Mouse (Mus musculus) hindbrain, embryonic 13.5 days (tissue): ENCODE measurements around the gene Lca5. TPM values are rescaled to one million over a fixed set of nuclear protein-coding genes. Genes with fewer than 3 reads are reported as not detected.
A peak's percentile ranks its signal among the peaks of the same experiment; 100 is the strongest.

Experiments used
- ATAC-seq: fragments of 200-750 bp; cut with Nextera tagmentation; 2 replicates; pipeline ENCODE4 v1.8.0; 2017; ENCODE audit warnings: moderate TSS enrichment; ENCODE audit not compliant: low FRiP score
- H3K27ac ChIP-seq: fragments of 300-500 bp; sonication (generic); 2 replicates; pipeline ENCODE4 v1.5.1; 2015; ENCODE audit warnings: inconsistent platforms, mild to moderate bottlenecking, moderate library complexity
- H3K27me3 ChIP-seq: fragments of 300-500 bp; sonication (generic); 2 replicates; pipeline ENCODE4 v1.6.1; 2015; ENCODE audit warnings: mild to moderate bottlenecking, inconsistent platforms
- H3K36me3 ChIP-seq: fragments of 300-500 bp; sonication (generic); 2 replicates; pipeline ENCODE4 v1.6.1; 2015; ENCODE audit warnings: mild to moderate bottlenecking, inconsistent platforms
- H3K4me1 ChIP-seq: fragments of 300-500 bp; sonication (generic); replicated peaks from 2 replicates; pipeline ENCODE4 v1.6.1; 2015; ENCODE audit warnings: inconsistent platforms
- H3K4me2 ChIP-seq: fragments of 300-500 bp; sonication (generic); 2 replicates; pipeline ENCODE4 v1.6.1; 2015; ENCODE audit warnings: inconsistent platforms, mild to moderate bottlenecking, moderate library complexity
- H3K4me3 ChIP-seq: fragments of 300-500 bp; sonication (generic); 2 replicates; pipeline ENCODE4 v1.5.1; 2015; ENCODE audit warnings: mild to moderate bottlenecking, inconsistent platforms
- H3K9ac ChIP-seq: fragments of 300-500 bp; sonication (generic); 2 replicates; pipeline ENCODE4 v1.6.1; 2015; ENCODE audit warnings: mild to moderate bottlenecking, inconsistent platforms
- H3K9me3 ChIP-seq: fragments of 300-500 bp; sonication (generic); 2 replicates; pipeline ENCODE4 v1.6.1; 2016; ENCODE audit warnings: inconsistent platforms
- whole genome bisulfite sequencing: fragments of 180-500 bp; shearing (Covaris S2); methylation state at CpG from one replicate; pipeline ENCODE4 v1.1.7; 2015; 5-methylcytosine and 5-hydroxymethylcytosine counted together
- polyA plus RNA-seq: library from polyadenylated mRNA; unstranded; fragments of >200 nt; fragmentation: Nextera tagmentation; extraction: Ambion mirVana; gene quantifications from 2 replicates; pipeline ENCODE4 v1.2.1, GENCODE M21; 2015

Gene Lca5
- 16.6 and 18.0 TPM in 2 replicates for polyA plus RNA-seq

DNA sequence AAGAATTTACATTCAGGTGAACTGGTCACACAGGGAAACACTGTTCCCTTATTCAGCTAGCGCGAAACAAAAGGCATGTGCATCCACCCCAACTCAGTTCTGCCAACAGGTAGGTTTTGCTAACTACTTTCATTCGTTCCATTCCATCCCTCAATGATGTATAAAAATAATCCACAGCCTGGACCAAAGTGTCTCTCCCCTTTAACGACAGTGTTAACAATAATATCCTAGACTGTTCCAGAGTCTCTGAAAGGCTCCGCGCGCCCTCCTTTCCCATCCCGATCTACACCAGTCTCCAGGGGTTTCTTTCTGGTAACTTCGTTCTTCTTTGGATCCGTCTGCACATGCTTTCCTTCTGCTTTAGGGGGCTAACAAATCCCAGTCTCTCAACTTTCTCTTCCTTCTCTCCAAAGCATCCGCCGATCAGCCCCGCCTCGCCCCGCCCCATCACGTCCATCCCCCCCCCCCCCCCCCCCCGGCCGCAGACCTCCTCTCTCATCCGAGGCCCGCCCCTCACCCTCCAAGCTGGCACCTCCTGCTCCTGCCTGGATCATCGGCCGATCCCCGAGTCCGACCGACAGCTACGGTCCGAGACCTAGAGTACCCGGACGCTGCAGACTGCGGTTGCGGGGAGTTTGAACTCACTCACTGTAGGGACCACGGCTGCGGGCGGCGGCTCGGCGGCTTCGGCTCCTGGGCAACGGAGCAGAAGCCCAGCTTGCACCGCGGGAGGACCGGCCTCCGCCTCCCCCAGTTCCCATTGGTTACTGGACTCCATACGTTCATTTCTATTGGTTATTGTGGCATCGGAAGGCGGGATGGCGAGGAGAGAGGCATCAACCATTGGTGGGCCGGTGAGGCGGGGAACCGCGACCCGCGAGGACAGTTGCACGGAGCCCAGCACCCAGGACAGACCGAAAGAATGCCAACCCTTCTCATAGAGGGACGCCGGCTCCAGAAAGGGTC is at the start of gene Lca5:
Gene Lca5, minus strand, starts transcription at position 736 of the 966 bp plus-strand sequence.
- ATAC-seq, result peak; percentile 99

DNA sequence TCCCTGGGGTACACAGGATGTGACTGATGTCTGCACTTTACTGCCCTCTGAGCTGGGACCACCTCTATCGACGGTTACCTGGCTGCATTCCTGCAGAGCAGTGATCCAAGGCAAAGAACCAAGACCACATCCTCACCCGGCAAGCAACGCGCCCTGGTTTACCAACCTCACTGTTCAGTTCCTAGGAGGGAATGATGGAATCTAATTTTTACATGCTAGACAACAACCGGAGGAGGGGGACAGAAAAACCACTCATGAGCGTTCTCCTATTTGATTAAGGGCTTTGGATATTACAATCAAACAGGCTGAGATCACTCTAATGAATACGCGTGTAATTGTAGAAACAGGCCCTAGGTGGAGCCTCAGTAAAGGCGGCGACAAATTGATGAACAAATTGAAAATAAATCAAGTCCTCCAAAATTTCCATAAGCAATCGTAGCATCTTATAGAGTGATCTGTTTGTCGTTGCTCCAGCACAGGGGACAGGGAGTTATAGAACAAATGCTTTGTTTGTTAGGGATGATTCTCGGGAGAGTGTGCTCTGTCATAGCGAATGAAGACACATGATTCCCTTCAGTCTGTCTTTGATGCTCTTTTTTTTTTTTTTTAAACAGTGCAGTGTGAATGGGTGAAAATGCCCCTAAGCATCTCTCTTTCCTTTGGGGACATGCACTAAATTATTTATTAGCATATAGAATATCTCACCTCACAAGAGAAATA is 47.7 kb upstream of the Lca5 start:
- 0 out of 2 replicates have a peak overlapping the region, but pooled peaks have one; percentile 31 for H3K9ac ChIP-seq
- peaks cover 6% of the 10 kb centered on the region for H3K4me1 ChIP-seq
- H3K4me3 ChIP-seq, result no peak overlapping the region
- no peaks in the 10 kb centered on the region for H3K27me3 ChIP-seq
- no peaks in the 10 kb centered on the region for H3K36me3 ChIP-seq
- 45% methylated on average over 15 of the region's 15 CpGs for WGBS
- H3K4me2 ChIP-seq, result peak overlapping the region; percentile 41
- ATAC-seq, result peak; percentile 79
- no peaks in the 10 kb centered on the region for H3K9me3 ChIP-seq
- H3K27ac ChIP-seq, result peak overlapping the region; percentile 64; the same call in 1 of the 2 replicates

More for the DNA sequence above, at the start of gene Lca5:
- no peaks in the 10 kb centered on the region for H3K27me3 ChIP-seq
- peak within 1 kb of the TSS; percentile 63 for H3K9ac ChIP-seq
- H3K9me3 ChIP-seq, result no peaks in the 10 kb centered on the region
- 1% methylated on average over 53 of the region's 57 CpGs for WGBS
- H3K4me2 ChIP-seq, result peak within 1 kb of the TSS; percentile 64
- peak within 1 kb of the TSS; percentile 56 for H3K4me3 ChIP-seq
- H3K27ac ChIP-seq, result peak within 1 kb of the TSS; percentile 92
- no peaks in the 10 kb centered on the region for H3K36me3 ChIP-seq
- peaks cover 12% of the 10 kb centered on the region for H3K4me1 ChIP-seq

- Histone ChIP-seq H3K27ac (peak overlapping the region; percentile 64; the same call in 1 of the 2 replicates), H3K9ac (0 out of 2 replicates have a peak overlapping the region, but pooled peaks have one; percentile 31), H3K36me3 (no peaks in the 10 kb centered on the region), H3K4me3 (no peak overlapping the region), H3K9me3 (no peaks in the 10 kb centered on the region), H3K4me1 (peaks cover 6% of the 10 kb centered on the region), H3K27me3 (no peaks in the 10 kb centered on the region), H3K4me2 (peak overlapping the region; percentile 41)
- WGBS, result 49% methylated on average over 9 of the region's 9 CpGs
- peak; percentile 70 for ATAC-seq
Observed at GRCm38 (mm10) chr9:83487771-83488470, 47.0 kb upstream of the Lca5 start.

- H3K4me3 ChIP-seq, result no peak overlapping the region
- H3K9ac ChIP-seq, result no peak overlapping the region
- no peak overlapping the region for H3K4me2 ChIP-seq
- H3K27me3 ChIP-seq, result no peaks in the 10 kb centered on the region
- no peak for ATAC-seq
- H3K4me1 ChIP-seq, result peaks cover 6% of the 10 kb centered on the region
- H3K36me3 ChIP-seq, result no peaks in the 10 kb centered on the region
- H3K9me3 ChIP-seq, result no peaks in the 10 kb centered on the region
- 89% methylated on average over 3 of the region's 3 CpGs for WGBS
- H3K27ac ChIP-seq, result no peak overlapping the region
Observed at GRCm38 (mm10) chr9:83485966-83486365, 45.0 kb upstream of the Lca5 start.

GRCm38 (mm10) chr9:83485357-83485756 is 44.4 kb upstream of the Lca5 start:
- no peak overlapping the region for H3K9ac ChIP-seq
- no peaks in the 10 kb centered on the region for H3K36me3 ChIP-seq
- no peaks in the 10 kb centered on the region for H3K9me3 ChIP-seq
- no peak for ATAC-seq
- H3K4me2 ChIP-seq, result no peak overlapping the region
- no peak overlapping the region for H3K4me3 ChIP-seq
- no peak overlapping the region for H3K27ac ChIP-seq
- H3K27me3 ChIP-seq, result no peaks in the 10 kb centered on the region
- H3K4me1 ChIP-seq, result peaks cover 6% of the 10 kb centered on the region
- whole genome bisulfite sequencing, result 95% methylated on average over 1 of the region's 1 CpGs

DNA sequence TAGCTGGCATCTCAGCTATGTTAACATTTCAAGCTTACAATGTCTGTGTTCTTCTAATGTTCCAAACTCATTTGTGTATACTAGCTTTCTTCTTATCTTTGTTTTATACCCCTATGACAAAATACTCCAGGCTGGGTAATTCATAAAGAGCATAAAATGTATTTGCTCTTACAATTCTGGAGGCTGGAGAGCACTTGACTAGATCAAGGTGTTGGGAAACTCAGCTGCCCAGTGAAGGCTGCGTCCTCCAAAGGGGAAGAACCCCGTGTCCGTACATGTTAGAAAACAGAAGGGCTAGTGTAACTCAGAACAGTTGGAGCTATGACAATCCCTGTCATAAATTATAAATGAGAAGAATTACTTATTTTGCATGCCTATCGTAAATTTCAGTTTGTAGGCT is 42.5 kb upstream of the Lca5 start:
- 90% methylated on average over 4 of the region's 4 CpGs for WGBS
- no peak overlapping the region for H3K4me2 ChIP-seq
- no peak overlapping the region for H3K9ac ChIP-seq
- H3K27me3 ChIP-seq, result no peaks in the 10 kb centered on the region
- no peak overlapping the region for H3K4me3 ChIP-seq
- peaks cover 4% of the 10 kb centered on the region for H3K4me1 ChIP-seq
- no peaks in the 10 kb centered on the region for H3K9me3 ChIP-seq
- no peak overlapping the region for H3K27ac ChIP-seq
- no peaks in the 10 kb centered on the region for H3K36me3 ChIP-seq
- ATAC-seq, result no peak

GRCm38 (mm10) chr9:83482176-83482949 is 41.4 kb upstream of the Lca5 start:
- Histone ChIP-seq H3K4me1 (no peaks in the 10 kb centered on the region), H3K4me3 (no peak overlapping the region), H3K36me3 (no peaks in the 10 kb centered on the region), H3K27ac (no peak overlapping the region), H3K27me3 (no peaks in the 10 kb centered on the region), H3K4me2 (no peak overlapping the region), H3K9me3 (no peaks in the 10 kb centered on the region), H3K9ac (no peak overlapping the region)
- no peak for ATAC-seq
- 93% methylated on average over 4 of the region's 4 CpGs for WGBS

- Histone ChIP-seq H3K9me3 (no peaks in the 10 kb centered on the region), H3K4me2 (no peak overlapping the region), H3K36me3 (no peaks in the 10 kb centered on the region), H3K27me3 (no peaks in the 10 kb centered on the region), H3K4me3 (no peak overlapping the region), H3K4me1 (no peaks in the 10 kb centered on the region), H3K9ac (no peak overlapping the region), H3K27ac (no peak overlapping the region)
- 78% methylated on average over 2 of the region's 2 CpGs for WGBS
- ATAC-seq, result no peak
Observed at GRCm38 (mm10) chr9:83469871-83470270, 28.9 kb upstream of the Lca5 start.

- no peaks in the 10 kb centered on the region for H3K36me3 ChIP-seq
- peak overlapping the region; percentile 44 for H3K4me3 ChIP-seq
- no peaks in the 10 kb centered on the region for H3K27me3 ChIP-seq
- H3K4me2 ChIP-seq, result peak overlapping the region; percentile 68
- H3K27ac ChIP-seq, result peak overlapping the region; percentile 82
- peak; percentile 85 for ATAC-seq
- H3K4me1 ChIP-seq, result peaks cover 11% of the 10 kb centered on the region
- no peaks in the 10 kb centered on the region for H3K9me3 ChIP-seq
- H3K9ac ChIP-seq, result peak overlapping the region; percentile 79
- WGBS, result 2% methylated on average over 22 of the region's 22 CpGs
Observed at GRCm38 (mm10) chr9:83447771-83448170, 6.8 kb upstream of the Lca5 start.

DNA sequence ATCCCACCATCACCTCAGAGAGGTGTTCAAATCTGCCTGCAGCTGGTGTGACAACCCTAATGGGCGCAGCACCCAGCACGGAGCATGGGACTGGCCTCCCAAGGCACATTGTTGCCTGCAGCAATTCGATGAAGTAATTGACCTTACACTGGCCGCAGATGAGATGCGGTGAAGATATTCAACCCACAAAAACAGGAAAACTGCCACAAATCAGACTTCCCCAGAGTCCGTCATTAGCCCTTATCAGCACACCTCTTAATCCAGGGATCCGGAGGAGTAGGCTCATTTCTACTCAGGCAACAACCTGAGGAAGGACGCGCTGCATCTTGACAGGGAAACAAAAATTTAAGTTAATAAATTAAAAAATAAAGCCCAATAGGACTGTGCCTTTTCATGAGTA is 6.2 kb upstream of the Lca5 start:
- H3K9ac ChIP-seq, result peak overlapping the region; percentile 79; the same call in 1 of the 2 replicates
- 0 out of 2 replicates have a peak overlapping the region, but pooled peaks have one; percentile 82 for H3K27ac ChIP-seq
- 70% methylated on average over 9 of the region's 9 CpGs for WGBS

GRCm38 (mm10) chr9:83437621-83438020 is 3.3 kb downstream of the Lca5 start:
- Histone ChIP-seq H3K27ac (no peak overlapping the region), H3K9ac (no peak overlapping the region), H3K36me3 (no peaks in the 10 kb centered on the region), H3K9me3 (no peaks in the 10 kb centered on the region), H3K4me2 (no peak overlapping the region), H3K27me3 (no peaks in the 10 kb centered on the region), H3K4me3 (no peak overlapping the region), H3K4me1 (peaks cover 18% of the 10 kb centered on the region)
- ATAC-seq, result no peak
- 90% methylated on average over 5 of the region's 5 CpGs for WGBS

More for the DNA sequence above, 6.2 kb upstream of the Lca5 start:
- peak overlapping the region; percentile 68 for H3K4me2 ChIP-seq
- H3K9me3 ChIP-seq, result no peaks in the 10 kb centered on the region
- peaks cover 11% of the 10 kb centered on the region for H3K4me1 ChIP-seq
- H3K27me3 ChIP-seq, result no peaks in the 10 kb centered on the region
- H3K4me3 ChIP-seq, result peak overlapping the region; percentile 44
- no peaks in the 10 kb centered on the region for H3K36me3 ChIP-seq
- no peak for ATAC-seq
